Mouse (Mus musculus) forebrain, postnatal 0 days (tissue): ENCODE data around the gene Samd14. TPM values are rescaled to one million over a fixed set of nuclear protein-coding genes. Genes with fewer than 3 reads are reported as not detected.
A peak's percentile ranks its signal among the peaks of the same experiment; 100 is the strongest.
"Not testable (repeated sequence)": the region's sequence is repeated elsewhere in the genome, so short reads cannot be mapped to it uniquely, and the experiment has no call there.

Experiments used
- ATAC-seq: fragments of 200-750 bp; cut with Nextera tagmentation; 2 replicates; pipeline ENCODE4 v1.8.0; 2017; ENCODE audit warnings: mild to moderate bottlenecking, moderate library complexity
- DNase-seq: peaks from one replicate; pipeline ENCODE4 v3.0.0-alpha.2; 2015
- H3K27ac ChIP-seq: fragments of 300-500 bp; sonication (generic); 2 replicates; pipeline ENCODE4 v1.5.1; 2014; ENCODE audit warnings: low read depth, mild to moderate bottlenecking, antibody characterized with exemption, low read length, moderate library complexity, mixed read lengths
- H3K27me3 ChIP-seq: fragments of 300-500 bp; sonication (generic); 2 replicates; pipeline ENCODE4 v1.6.1; 2014; ENCODE audit warnings: mild to moderate bottlenecking, low read length, mixed read lengths; ENCODE audit not compliant: insufficient read depth
- H3K36me3 ChIP-seq: fragments of 300-500 bp; sonication (generic); 2 replicates; pipeline ENCODE4 v1.6.1; 2014; ENCODE audit warnings: mild to moderate bottlenecking, moderate library complexity; ENCODE audit not compliant: insufficient read depth
- H3K4me1 ChIP-seq: fragments of 300-500 bp; sonication (generic); 2 replicates; pipeline ENCODE4 v1.6.1; 2014; ENCODE audit warnings: antibody characterized with exemption; ENCODE audit not compliant: insufficient read depth
- H3K4me2 ChIP-seq: fragments of 300-500 bp; sonication (generic); 2 replicates; pipeline ENCODE4 v1.6.1; 2014; ENCODE audit warnings: low read depth, mild to moderate bottlenecking, moderate library complexity
- H3K4me3 ChIP-seq: fragments of 300-500 bp; sonication (generic); 2 replicates; pipeline ENCODE4 v1.5.1; 2014; ENCODE audit warnings: low read depth, low read length, mixed read lengths
- H3K9ac ChIP-seq: fragments of 300-500 bp; sonication (generic); 2 replicates; pipeline ENCODE4 v1.6.1; 2014; ENCODE audit warnings: mild to moderate bottlenecking
- H3K9me3 ChIP-seq: fragments of 300-500 bp; sonication (generic); 2 replicates; pipeline ENCODE4 v1.6.1; 2016; ENCODE audit warnings: low read length
- CTCF ChIP-seq: sonication (generic); IDR thresholded peaks from 2 replicates; pipeline ENCODE4 v1.5.1; 2016; ENCODE audit warnings: antibody characterized with exemption, control low read depth, low read depth
- WGBS: fragments of 180-500 bp; shearing (Covaris S2); extraction: QIAGEN DNeasy Blood & Tissue Kit; methylation state at CpG from one replicate; pipeline ENCODE4 v1.1.7; 2014; 5-methylcytosine and 5-hydroxymethylcytosine counted together
- polyA plus RNA-seq: library from polyadenylated mRNA; unstranded; fragments of >200 nt; fragmentation: Nextera tagmentation; extraction: Ambion mirVana; gene quantifications from 2 replicates; pipeline ENCODE4 v1.2.1, GENCODE M21; 2015
- total RNA-seq: library from RNA; depleted of rRNA; stranded (reverse); fragments of >200 nt; gene quantifications from 2 replicates; pipeline ENCODE4 v1.2.3, GENCODE M21; 2014; rRNA removed

Samd14 gene
- total RNA-seq = 145 and 150 TPM in 2 replicates
- 113 and 130 TPM in 2 replicates for polyA plus RNA-seq

GRCm38 (mm10) chr11:95009629-95010014, at the start of gene Samd14:
Gene Samd14 (plus strand): TSS chr11:95009879.
- Histone ChIP-seq H3K27ac (peak within 1 kb of the TSS; percentile 97), H3K9me3 (no peaks in the 10 kb centered on the region), H3K4me2 (peak within 1 kb of the TSS; percentile 71), H3K9ac (peak within 1 kb of the TSS; percentile 98), H3K36me3 (peaks cover 20% of the 10 kb centered on the region), H3K4me3 (peak within 1 kb of the TSS; percentile 90), H3K4me1 (peaks cover 38% of the 10 kb centered on the region), H3K27me3 (no peaks in the 10 kb centered on the region)
- peak; percentile 88 for ATAC-seq
- DNase-seq = peak; percentile 89
- WGBS = under 1% methylated on average over 25 of the region's 32 CpGs
- TF ChIP-seq CTCF = no peak

GRCm38 (mm10) chr11:94962534-94963101, 47.1 kb upstream of the Samd14 start:
- Histone ChIP-seq H3K4me2 (no peak overlapping the region), H3K36me3 (no peaks in the 10 kb centered on the region), H3K9me3 (no peaks in the 10 kb centered on the region), H3K9ac (no peak overlapping the region), H3K4me3 (no peak overlapping the region), H3K27me3 (no peaks in the 10 kb centered on the region), H3K27ac (no peak overlapping the region), H3K4me1 (no peaks in the 10 kb centered on the region)
- 74% methylated on average over 5 of the region's 5 CpGs for whole genome bisulfite sequencing
- ATAC-seq (no peak), DNase-seq (no peak)
- no peak for TF ChIP-seq CTCF

GRCm38 (mm10) chr11:94967419-94967818, 42.3 kb upstream of the Samd14 start, which contains the start of gene Hils1:
Gene Hils1 (plus strand): TSS chr11:94967593.
- no peaks in the 10 kb centered on the region for H3K4me1 ChIP-seq
- H3K27ac ChIP-seq = no peak within 1 kb of the TSS
- no peak within 1 kb of the TSS for H3K4me3 ChIP-seq
- no peaks in the 10 kb centered on the region for H3K36me3 ChIP-seq
- H3K9me3 ChIP-seq = no peaks in the 10 kb centered on the region
- H3K27me3 ChIP-seq = no peaks in the 10 kb centered on the region
- 0 out of 2 replicates have a peak, but pooled peaks have one; percentile 6 for TF ChIP-seq CTCF
- no peak within 1 kb of the TSS for H3K9ac ChIP-seq
- ATAC-seq (no peak), DNase-seq (no peak)
- H3K4me2 ChIP-seq = no peak within 1 kb of the TSS
- 49% methylated on average over 4 of the region's 4 CpGs for WGBS

GRCm38 (mm10) chr11:94968187-94968586, 41.5 kb upstream of the Samd14 start:
- Histone ChIP-seq H3K27ac (no peak overlapping the region), H3K9me3 (no peaks in the 10 kb centered on the region), H3K9ac (no peak overlapping the region), H3K4me3 (no peak overlapping the region), H3K4me1 (no peaks in the 10 kb centered on the region), H3K27me3 (no peaks in the 10 kb centered on the region), H3K4me2 (no peak overlapping the region), H3K36me3 (no peaks in the 10 kb centered on the region)
- ATAC-seq = no peak
- WGBS = 61% methylated on average over 7 of the region's 7 CpGs
- no peak for TF ChIP-seq CTCF
- DNase-seq = no peak

GRCm38 (mm10) chr11:94969709-94970108, 40.0 kb upstream of the Samd14 start:
- H3K4me2 ChIP-seq, H3K27me3 ChIP-seq, H3K9ac ChIP-seq, H3K27ac ChIP-seq, H3K4me1 ChIP-seq, DNase-seq, H3K36me3 ChIP-seq, H3K9me3 ChIP-seq, ATAC-seq, H3K4me3 ChIP-seq: not testable (repeated sequence)
- 89% methylated on average over 4 of the region's 4 CpGs for WGBS

GRCm38 (mm10) chr11:94970210-94970943, 39.3 kb upstream of the Samd14 start:
- TF ChIP-seq CTCF = peak; percentile 97
- H3K36me3 ChIP-seq = no peaks in the 10 kb centered on the region
- ATAC-seq = peak; percentile 90

More at GRCm38 (mm10) chr11:94970210-94970943, 39.3 kb upstream of the Samd14 start:
- WGBS = 60% methylated on average over 15 of the region's 15 CpGs
- Histone ChIP-seq H3K4me3 (no peak overlapping the region), H3K27me3 (no peaks in the 10 kb centered on the region), H3K4me2 (no peak overlapping the region), H3K9ac (no peak overlapping the region), H3K4me1 (no peaks in the 10 kb centered on the region), H3K27ac (no peak overlapping the region), H3K9me3 (no peaks in the 10 kb centered on the region)
- peak; percentile 88 for DNase-seq
